Mouse (Mus musculus) gastrocnemius, postnatal 4 days (tissue): ENCODE results near the gene Hdac1. TPM values are rescaled to one million over a fixed set of nuclear protein-coding genes. Genes with fewer than 3 reads are reported as not detected.

Source experiments
- DNase-seq, 2 experiments: peaks; one replicate each; pipeline ENCODE4 v3.0.0; 2021 to 2022; ENCODE audit warnings: low spot score in 2 of 2, mixed read lengths in 2 of 2
- long read RNA-seq, 2 experiments: library from polyadenylated mRNA; stranded (forward); transcript quantifications; one replicate each; pipeline ENCODE4 v2.0.0; 2021
- total RNA-seq, 2 experiments: library from RNA; stranded (reverse); gene quantifications; 2 replicates each; pipeline ENCODE4 v1.2.3; 2021

The Hdac1 gene
- total RNA-seq, result 10 to 100 TPM; 39.5 to 42.1 TPM
- long read RNA-seq, experiment 1, transcript Hdac1-201 (14 exons, 2,038 nt), result major isoform, 53 of 61 reads
- long read RNA-seq, experiment 1, partial matches to known transcripts, result 4 of 61 reads
- long read RNA-seq, experiment 1, other reads (novel, unspliced or antisense), result 4 of 61 reads
- long read RNA-seq, experiment 2, transcript Hdac1-201 (14 exons, 2,038 nt), result major isoform, 51 of 59 reads
- long read RNA-seq, experiment 2, partial matches to known transcripts, result 4 of 59 reads
- long read RNA-seq, experiment 2, other reads (novel, unspliced or antisense), result 4 of 59 reads

- DNase-seq, result peak; percentile 97 to 98
Measured at GRCm38 (mm10) chr4:129542592-129543141, at the start of gene Hdac1. Gene Hdac1 (minus strand): TSS chr4:129542713.

GRCm38 (mm10) chr4:129588865-129589264 lies 46.4 kb upstream of the Hdac1 start:
- no peak for DNase-seq

- no peak for DNase-seq
Measured at GRCm38 (mm10) chr4:129586943-129587342, 44.4 kb upstream of the Hdac1 start.

GRCm38 (mm10) chr4:129585773-129586172 lies 43.3 kb upstream of the Hdac1 start:
- DNase-seq, result no peak

GRCm38 (mm10) chr4:129584884-129585608 lies 42.5 kb upstream of the Hdac1 start:
- DNase-seq, result peak; percentile 73 to 84

- DNase-seq, result no peak
Measured at GRCm38 (mm10) chr4:129584370-129584769, 41.9 kb upstream of the Hdac1 start.

- no peak for DNase-seq
Measured at GRCm38 (mm10) chr4:129582251-129582650, 39.7 kb upstream of the Hdac1 start.

GRCm38 (mm10) chr4:129580347-129580746 lies 37.8 kb upstream of the Hdac1 start:
- no peak for DNase-seq

- no peak for DNase-seq
Measured at GRCm38 (mm10) chr4:129578466-129578865, 36.0 kb upstream of the Hdac1 start, which contains the start of gene Fam167b. Gene Fam167b (minus strand): TSS chr4:129578549.

- no peak for DNase-seq
Measured at GRCm38 (mm10) chr4:129577688-129578087, 35.2 kb upstream of the Hdac1 start.

- DNase-seq, result peak in 1 of 2 experiments; percentile 69
Measured at GRCm38 (mm10) chr4:129576863-129577491, 34.5 kb upstream of the Hdac1 start.

GRCm38 (mm10) chr4:129575171-129575844 lies 32.8 kb upstream of the Hdac1 start:
- DNase-seq, result no peak

- DNase-seq, result no peak
Measured at GRCm38 (mm10) chr4:129573430-129573829, 30.9 kb upstream of the Hdac1 start, which contains the start of gene Lck. Gene Lck (minus strand): TSS chr4:129573641.

GRCm38 (mm10) chr4:129573093-129573370 lies 30.5 kb upstream of the Hdac1 start:
- no peak for DNase-seq

- DNase-seq, result no peak
Measured at GRCm38 (mm10) chr4:129572236-129573092, 30.0 kb upstream of the Hdac1 start.

GRCm38 (mm10) chr4:129571551-129572084 lies 29.1 kb upstream of the Hdac1 start:
- DNase-seq, result no peak

- no peak for DNase-seq
Measured at GRCm38 (mm10) chr4:129570028-129570427, 27.5 kb upstream of the Hdac1 start.

GRCm38 (mm10) chr4:129568366-129568765 lies 25.9 kb upstream of the Hdac1 start:
- no peak for DNase-seq

GRCm38 (mm10) chr4:129565139-129565538 lies 22.6 kb upstream of the Hdac1 start:
- no peak for DNase-seq

- no peak for DNase-seq
Measured at GRCm38 (mm10) chr4:129563718-129564117, 21.2 kb upstream of the Hdac1 start.
